Mouse (Mus musculus) erythroblast, embryonic 14.5 days (primary cell): ENCODE measurements around the gene B3gnt3.
"Not testable (repeated sequence)": the region's sequence is repeated elsewhere in the genome, so short reads cannot be mapped to it uniquely, and the experiment has no call there.

Experiments
- GATA1 ChIP-seq: IDR thresholded peaks from 2 replicates; pipeline ENCODE4 v1.6.1; 2012; ENCODE audit warnings: low read length, inconsistent platforms, mixed read lengths
- TAL1 ChIP-seq: IDR thresholded peaks from 3 replicates; pipeline ENCODE4 v1.6.1; 2012; ENCODE audit warnings: low read length, inconsistent platforms, mixed read lengths

GRCm38 (mm10) chr8:71738316-71738715 lies 36.7 kb upstream of the B3gnt3 start:
- TF ChIP-seq TAL1, GATA1: not testable (repeated sequence)
